Mouse (Mus musculus) c-Kit-positive CD71-negative TER-119-negative erythroid progenitor cells, embryonic 14.5 days (primary cell): ENCODE data around the gene Gm6676.
"Not testable (repeated sequence)": the region's sequence is repeated elsewhere in the genome, so short reads cannot be mapped to it uniquely, and the experiment has no call there.

Experiments used
- DNase-seq: peaks from one replicate; pipeline ENCODE4 v3.0.0-alpha.2; 2013; ENCODE audit warnings: low read depth

The Gm6676 gene

DNA sequence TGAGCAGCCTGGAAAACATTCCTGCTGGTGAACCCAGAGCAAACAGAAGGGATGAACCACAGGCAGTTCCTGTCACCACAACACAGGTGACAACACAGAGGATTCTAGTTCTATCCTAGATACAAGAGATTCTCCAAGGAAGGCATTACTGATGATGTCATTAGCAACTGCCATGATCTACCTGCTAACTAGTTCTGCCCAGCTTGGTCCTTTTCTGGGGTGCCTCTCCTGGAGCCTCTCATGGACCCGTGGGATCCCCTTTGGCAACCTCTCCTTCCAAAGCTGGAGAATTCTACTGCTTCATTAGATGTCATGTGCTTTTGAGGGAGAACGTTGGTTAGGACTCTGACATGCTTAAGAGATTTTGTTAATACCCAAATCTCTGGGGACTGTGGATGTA is at the start of gene Gm6676:
Gene Gm6676 (minus strand): TSS at position 101 of the 400 bp plus-strand sequence.
- not testable (repeated sequence) for DNase-seq

DNA sequence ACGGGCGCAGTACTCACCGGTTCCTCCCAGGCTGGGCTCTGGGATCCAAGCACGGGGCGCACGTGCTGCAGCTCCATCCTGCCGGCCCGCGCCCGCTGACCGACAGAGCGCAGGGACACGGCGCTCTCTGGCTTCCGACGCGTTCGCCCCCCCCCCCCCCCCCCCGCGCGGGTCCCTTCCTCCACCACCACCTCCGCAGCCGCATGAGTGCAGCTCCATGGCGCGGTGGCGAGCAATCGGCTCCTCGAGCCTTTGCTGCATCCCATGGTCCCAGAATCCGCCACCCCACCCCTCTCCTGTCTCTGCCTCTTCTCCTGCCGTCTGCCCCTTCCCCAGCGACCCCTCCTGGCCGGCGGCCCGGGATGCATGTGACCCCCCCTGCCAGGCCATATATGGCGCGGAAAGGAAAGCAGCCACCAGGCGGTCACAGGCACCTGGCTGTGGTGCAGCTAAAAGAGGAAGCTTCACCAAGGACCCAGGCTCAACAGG is 49.3 kb upstream of the Gm6676 start, which contains the start of gene Gm3512:
Gene Gm3512 (minus strand): TSS at position 51 of the 489 bp plus-strand sequence.
- DNase-seq, result not testable (repeated sequence)

DNA sequence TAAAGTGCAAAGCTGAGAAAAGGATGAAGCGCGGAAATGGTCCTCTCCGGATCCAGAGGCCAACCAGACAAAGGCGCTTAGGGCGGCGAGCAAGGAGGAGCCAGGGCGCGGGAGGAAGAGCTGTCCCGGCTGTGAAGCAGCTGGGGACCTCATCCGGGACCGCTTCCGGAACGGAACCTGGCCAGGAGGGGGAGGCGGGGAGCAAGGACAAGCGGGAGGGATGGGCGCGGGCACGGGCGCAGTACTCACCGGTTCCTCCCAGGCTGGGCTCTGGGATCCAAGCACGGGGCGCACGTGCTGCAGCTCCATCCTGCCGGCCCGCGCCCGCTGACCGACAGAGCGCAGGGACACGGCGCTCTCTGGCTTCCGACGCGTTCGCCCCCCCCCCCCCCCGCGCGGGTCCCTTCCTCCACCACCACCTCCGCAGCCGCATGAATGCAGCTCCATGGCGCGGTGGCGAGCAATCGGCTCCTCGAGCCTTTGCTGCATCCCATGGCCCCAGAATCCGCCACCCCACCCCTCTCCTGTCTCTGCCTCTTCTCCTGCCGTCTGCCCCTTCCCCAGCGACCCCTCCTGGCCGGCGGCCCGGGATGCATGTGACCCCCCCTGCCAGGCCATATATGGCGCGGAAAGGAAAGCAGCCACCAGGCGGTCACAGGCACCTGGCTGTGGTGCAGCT is 19.9 kb downstream of the Gm6676 start:
- DNase-seq, result not testable (repeated sequence)

DNA sequence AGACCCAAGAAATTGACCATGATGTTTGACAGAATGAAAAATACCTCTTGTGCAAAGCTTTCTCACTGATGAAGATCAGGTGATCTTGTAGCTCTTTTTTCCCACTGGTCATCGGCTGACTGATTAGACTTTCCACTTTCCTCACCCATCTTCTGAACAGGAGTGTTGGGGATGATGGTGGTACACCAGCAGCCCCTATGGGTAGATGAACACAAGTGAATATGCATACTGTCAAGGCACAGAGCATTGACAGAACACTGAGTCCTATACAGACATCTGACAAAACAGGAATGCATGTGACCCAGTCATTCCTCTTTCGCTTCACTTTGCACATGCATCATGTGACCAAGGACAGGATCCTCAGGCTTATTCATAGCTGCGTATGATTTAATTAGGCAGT is 24.7 kb downstream of the Gm6676 start, which contains the start of gene Gm3696:
Gene Gm3696 (minus strand): TSS at position 101 of the 400 bp plus-strand sequence.
- DNase-seq, result not testable (repeated sequence)
